Mouse (Mus musculus): ENCODE results near the gene Sh3tc1. TPM values are rescaled to one million over a fixed set of nuclear protein-coding genes. Genes with fewer than 3 reads are reported as not detected.
A peak's percentile ranks its signal among the peaks of the same experiment; 100 is the strongest.

Gene Sh3tc1
- polyA plus RNA-seq, 1 experiment from 2014 or later = 2.9 TPM

DNA sequence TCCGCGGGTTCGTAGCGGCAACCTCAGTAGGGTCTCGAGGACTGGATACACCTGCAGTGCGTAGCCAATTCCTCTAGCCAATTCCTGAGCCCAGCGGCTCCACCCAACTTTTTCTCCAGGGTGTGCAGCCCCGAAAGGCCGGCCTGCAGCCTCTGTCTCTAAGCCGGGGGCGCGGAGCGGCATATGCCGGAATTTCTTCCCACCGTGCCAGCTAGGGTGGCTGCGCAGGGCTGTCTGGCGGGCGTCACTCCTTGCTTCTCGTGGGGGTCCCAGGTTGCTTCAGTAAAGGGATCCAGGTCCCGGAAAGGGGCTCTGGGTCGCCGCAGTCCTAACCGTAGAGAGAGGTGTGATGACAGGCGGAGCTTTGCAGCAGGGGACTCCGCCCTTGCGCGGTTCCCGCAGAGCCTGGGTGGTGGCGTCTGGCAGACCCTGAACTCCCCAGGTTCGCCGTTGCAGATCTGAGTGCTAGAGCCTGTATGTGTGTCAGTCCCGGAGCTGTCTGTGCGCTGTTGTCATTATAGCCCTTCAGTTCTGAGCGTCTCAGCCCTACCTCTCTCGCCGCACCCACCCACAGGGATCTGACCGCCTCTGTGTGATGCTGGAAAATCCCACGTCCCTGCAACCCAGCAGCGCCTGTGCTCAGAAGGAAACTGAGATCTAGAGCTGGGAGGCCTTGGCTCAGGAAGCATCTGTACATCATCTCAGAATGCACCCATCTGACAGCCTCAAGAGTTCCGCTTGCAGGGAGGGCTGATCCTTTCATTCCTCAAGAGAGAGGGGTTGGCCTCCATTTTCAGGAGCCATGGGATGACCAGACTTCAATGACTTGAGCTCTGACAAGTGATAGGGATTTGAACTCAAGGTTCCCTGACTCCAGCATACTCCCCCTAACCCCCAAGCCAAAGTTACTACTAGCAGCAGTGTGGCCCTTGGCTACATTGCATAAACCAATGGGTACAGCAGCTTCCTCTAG is 18.6 kb upstream of the Sh3tc1 start:
- no peak for DNase-seq (ENCODE audit: low spot score)
- no peaks in the 10 kb centered on the region; the same call in 1 of the 2 replicates for H3K4me1 ChIP-seq (ENCODE audit: control insufficient read depth, insufficient read depth, low read length)
- no peak overlapping the region for H3K27ac ChIP-seq (replicated peaks; ENCODE audit: low read depth, low read length)

DNA sequence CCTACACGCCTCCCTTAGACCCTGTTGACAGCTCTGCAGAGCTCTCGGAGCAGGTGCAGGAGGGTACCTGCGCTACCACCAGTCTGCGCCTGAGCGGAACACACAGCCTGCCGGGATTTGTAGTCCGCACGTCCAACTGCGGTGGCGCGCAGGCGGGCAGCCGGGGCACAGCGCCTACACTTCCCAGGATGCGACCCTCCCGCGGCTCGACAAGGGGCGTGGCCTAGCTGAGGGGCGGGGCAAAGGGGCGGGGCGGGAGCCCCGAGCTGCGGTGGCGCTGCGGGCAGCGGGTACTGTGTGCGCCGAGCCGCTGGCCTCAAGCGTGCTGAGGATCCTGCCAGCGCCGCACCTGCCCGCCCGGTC is 17.8 kb upstream of the Sh3tc1 start, which contains the start of gene Ablim2:
Ablim2 (plus strand) TSS at position 242 of the 363 bp plus-strand sequence.
- 1% methylated on average over 28 of the region's 35 CpGs for WGBS
- Histone ChIP-seq H3K27ac (replicated peaks; ENCODE audit: low read depth, low read length) (no peak within 1 kb of the TSS), H3K36me3 (replicated peaks; ENCODE audit: control insufficient read depth, insufficient read depth, low read depth, low read length) (no peaks in the 10 kb centered on the region), H3K9me3 (replicated peaks; ENCODE audit: control insufficient read depth, low read length) (no peaks in the 10 kb centered on the region), H3K9ac (replicated peaks; ENCODE audit: low read length) (peak within 1 kb of the TSS; percentile 25; the same call in 1 of the 2 replicates), H3K27me3 (ENCODE audit: control insufficient read depth, insufficient read depth, low read length) (peaks cover 26% of the 10 kb centered on the region), H3K4me2 (ENCODE audit: low read depth, low read length) (peak within 1 kb of the TSS; percentile 97), H3K4me1 (ENCODE audit: control insufficient read depth, insufficient read depth, low read length) (no peaks in the 10 kb centered on the region; the same call in 1 of the 2 replicates), H3K4me3 (ENCODE audit: low read depth, low read length) (peak within 1 kb of the TSS; percentile 49)
- DNase-seq (ENCODE audit: low spot score) (peak; percentile 95), ATAC-seq (replicated peaks; ENCODE audit: insufficient number of reproducible peaks, low FRiP score, low TSS enrichment, low read depth) (peak; percentile 96)

More for the DNA sequence above, 18.6 kb upstream of the Sh3tc1 start:
- no peaks in the 10 kb centered on the region for H3K36me3 ChIP-seq (replicated peaks; ENCODE audit: control insufficient read depth, insufficient read depth, low read depth, low read length)
- H3K4me2 ChIP-seq (ENCODE audit: low read depth, low read length) = peak overlapping the region; percentile 97
- no peaks in the 10 kb centered on the region for H3K9me3 ChIP-seq (replicated peaks; ENCODE audit: control insufficient read depth, low read length)
- H3K4me3 ChIP-seq (ENCODE audit: low read depth, low read length) = peak overlapping the region; percentile 49
- peaks cover 26% of the 10 kb centered on the region for H3K27me3 ChIP-seq (ENCODE audit: control insufficient read depth, insufficient read depth, low read length)
- ATAC-seq (replicated peaks; ENCODE audit: insufficient number of reproducible peaks, low FRiP score, low TSS enrichment, low read depth) = peak; percentile 15
- H3K9ac ChIP-seq (replicated peaks; ENCODE audit: low read length) = peak overlapping the region; percentile 25; the same call in 1 of the 2 replicates
- 2% methylated on average over 40 of the region's 40 CpGs for WGBS

DNA sequence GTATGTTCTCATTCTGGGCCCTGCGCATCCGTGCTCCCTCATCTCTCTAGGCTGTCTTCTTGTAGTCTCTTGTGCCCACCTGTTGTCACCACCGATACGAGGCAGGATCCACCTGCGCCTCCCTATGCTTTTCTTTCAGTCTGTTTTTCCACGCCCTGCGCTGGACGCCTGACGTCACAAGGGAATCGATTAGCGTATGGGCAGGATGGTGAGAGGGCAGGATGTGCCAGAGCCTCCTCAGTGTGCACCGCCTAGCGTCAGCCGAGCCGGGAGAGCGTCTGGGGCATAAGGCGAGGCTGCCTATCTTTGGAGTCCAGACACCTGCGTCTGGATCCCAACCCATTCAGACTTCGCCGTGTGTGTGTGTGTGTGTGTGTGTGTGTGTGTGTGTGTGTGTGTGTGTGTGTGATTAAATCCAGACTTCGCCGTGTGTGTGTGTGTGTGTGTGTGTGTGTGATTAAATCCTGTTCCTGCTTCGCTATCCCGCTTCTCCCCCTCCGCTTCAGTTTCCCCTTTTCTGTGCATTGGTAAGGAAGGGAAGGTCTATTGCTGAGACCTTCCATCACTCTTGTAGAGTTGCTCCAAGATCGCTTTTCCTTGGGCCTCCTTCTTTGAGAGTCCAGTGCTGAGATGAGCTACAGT is 17.3 kb upstream of the Sh3tc1 start:
- ATAC-seq (replicated peaks; ENCODE audit: insufficient number of reproducible peaks, low FRiP score, low TSS enrichment, low read depth) (peak; percentile 2; the same call in 1 of the 2 replicates), DNase-seq (ENCODE audit: low spot score) (no peak)
- Histone ChIP-seq H3K4me1 (ENCODE audit: control insufficient read depth, insufficient read depth, low read length) (no peaks in the 10 kb centered on the region; the same call in 1 of the 2 replicates), H3K36me3 (replicated peaks; ENCODE audit: control insufficient read depth, insufficient read depth, low read depth, low read length) (no peaks in the 10 kb centered on the region), H3K27ac (replicated peaks; ENCODE audit: low read depth, low read length) (no peak overlapping the region), H3K4me2 (ENCODE audit: low read depth, low read length) (peak overlapping the region; percentile 97), H3K27me3 (ENCODE audit: control insufficient read depth, insufficient read depth, low read length) (peaks cover 26% of the 10 kb centered on the region), H3K9me3 (replicated peaks; ENCODE audit: control insufficient read depth, low read length) (no peaks in the 10 kb centered on the region), H3K4me3 (ENCODE audit: low read depth, low read length) (peak overlapping the region; percentile 49), H3K9ac (replicated peaks; ENCODE audit: low read length) (no peak overlapping the region)
- WGBS = 10% methylated on average over 25 of the region's 26 CpGs

DNA sequence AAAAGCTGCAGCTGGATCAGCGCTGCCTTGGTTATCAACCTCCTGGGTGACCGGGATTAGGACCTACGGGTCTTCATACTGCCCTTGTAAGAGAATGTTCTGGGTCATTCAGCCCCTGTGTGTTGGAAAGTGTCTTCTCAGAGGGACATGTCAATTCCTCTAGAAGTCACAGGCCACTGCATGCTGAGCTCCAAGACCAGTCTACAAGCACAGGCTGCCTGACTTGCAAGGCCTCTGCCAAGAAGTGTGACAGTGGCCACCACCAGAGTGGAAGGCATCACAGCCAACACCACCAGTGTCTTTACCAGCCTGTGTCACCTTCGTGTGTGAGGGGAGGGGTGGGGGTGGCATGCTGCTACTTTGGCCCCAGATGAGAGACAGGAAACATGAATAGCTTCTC is 16.2 kb upstream of the Sh3tc1 start:
- H3K36me3 ChIP-seq (replicated peaks; ENCODE audit: control insufficient read depth, insufficient read depth, low read depth, low read length) = no peaks in the 10 kb centered on the region
- no peaks in the 10 kb centered on the region for H3K9me3 ChIP-seq (replicated peaks; ENCODE audit: control insufficient read depth, low read length)
- H3K4me1 ChIP-seq (ENCODE audit: control insufficient read depth, insufficient read depth, low read length) = no peaks in the 10 kb centered on the region; the same call in 1 of the 2 replicates
- 75% methylated on average over 4 of the region's 4 CpGs for WGBS
- no peak overlapping the region for H3K9ac ChIP-seq (replicated peaks; ENCODE audit: low read length)
- ATAC-seq (replicated peaks; ENCODE audit: insufficient number of reproducible peaks, low FRiP score, low TSS enrichment, low read depth) (no peak), DNase-seq (ENCODE audit: low spot score) (no peak)
- no peak overlapping the region for H3K4me3 ChIP-seq (ENCODE audit: low read depth, low read length)
- H3K4me2 ChIP-seq (ENCODE audit: low read depth, low read length) = no peak overlapping the region
- H3K27me3 ChIP-seq (ENCODE audit: control insufficient read depth, insufficient read depth, low read length) = peaks cover 26% of the 10 kb centered on the region
- H3K27ac ChIP-seq (replicated peaks; ENCODE audit: low read depth, low read length) = no peak overlapping the region

DNA sequence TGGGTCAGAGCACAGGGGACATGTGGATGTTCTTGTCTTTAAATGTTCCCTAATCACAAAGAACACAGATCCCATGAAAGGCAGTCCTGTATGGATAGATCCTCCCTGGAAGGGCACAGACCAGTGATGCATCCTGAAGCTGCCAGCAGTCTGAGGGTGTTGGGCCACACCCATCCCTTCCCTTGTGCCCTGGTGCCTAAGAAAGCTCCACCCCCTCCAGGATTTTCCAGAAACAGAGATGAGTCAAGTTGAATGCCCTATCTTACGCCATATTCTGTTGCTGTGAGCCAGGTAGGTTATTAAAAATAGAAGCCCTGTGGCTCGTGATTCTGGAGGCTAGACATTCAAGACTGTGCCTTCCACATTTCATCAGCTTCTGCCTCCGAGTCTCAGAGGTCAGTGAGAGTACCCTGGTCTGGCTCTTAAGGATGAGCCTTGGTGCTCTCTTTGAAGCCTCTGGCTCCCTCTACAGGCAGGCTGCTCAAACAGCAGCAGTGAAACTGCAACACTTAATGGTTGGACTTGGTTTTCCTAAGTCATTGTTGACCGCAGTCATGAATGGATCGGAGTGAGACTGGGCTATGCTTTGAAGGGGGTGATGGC is 15.4 kb upstream of the Sh3tc1 start:
- no peak overlapping the region for H3K9ac ChIP-seq (replicated peaks; ENCODE audit: low read length)
- H3K4me2 ChIP-seq (ENCODE audit: low read depth, low read length) = no peak overlapping the region
- ATAC-seq (replicated peaks; ENCODE audit: insufficient number of reproducible peaks, low FRiP score, low TSS enrichment, low read depth) (no peak), DNase-seq (ENCODE audit: low spot score) (peak; percentile 72)
- H3K9me3 ChIP-seq (replicated peaks; ENCODE audit: control insufficient read depth, low read length) = no peaks in the 10 kb centered on the region
- H3K27me3 ChIP-seq (ENCODE audit: control insufficient read depth, insufficient read depth, low read length) = peaks cover 26% of the 10 kb centered on the region
- no peak overlapping the region for H3K4me3 ChIP-seq (ENCODE audit: low read depth, low read length)
- H3K27ac ChIP-seq (replicated peaks; ENCODE audit: low read depth, low read length) = no peak overlapping the region
- H3K4me1 ChIP-seq (ENCODE audit: control insufficient read depth, insufficient read depth, low read length) = no peaks in the 10 kb centered on the region; the same call in 1 of the 2 replicates
- 30% methylated on average over 5 of the region's 5 CpGs for WGBS
- H3K36me3 ChIP-seq (replicated peaks; ENCODE audit: control insufficient read depth, insufficient read depth, low read depth, low read length) = no peaks in the 10 kb centered on the region

DNA sequence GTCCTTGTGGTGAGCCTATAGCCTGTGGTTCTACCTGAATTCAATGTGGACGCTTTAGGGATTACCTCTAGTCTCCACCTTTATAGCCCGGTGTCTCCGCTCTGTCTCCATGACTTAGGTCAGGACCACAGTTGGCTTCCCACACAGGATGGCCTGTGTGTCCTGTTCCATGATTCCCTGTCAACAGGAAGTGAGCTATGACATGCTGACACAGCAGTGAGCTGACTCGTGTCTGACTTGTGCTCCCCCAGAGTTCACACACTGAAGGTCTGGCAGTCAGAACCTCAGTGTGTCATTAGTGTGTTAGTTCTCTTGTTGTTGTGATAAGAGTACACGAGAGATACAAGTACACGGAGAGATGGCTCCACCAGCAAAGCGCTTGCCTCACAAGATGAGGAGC is 11.2 kb upstream of the Sh3tc1 start:
- Histone ChIP-seq H3K27ac (replicated peaks; ENCODE audit: low read depth, low read length) (no peak overlapping the region), H3K27me3 (ENCODE audit: control insufficient read depth, insufficient read depth, low read length) (no peaks in the 10 kb centered on the region), H3K4me3 (ENCODE audit: low read depth, low read length) (no peak overlapping the region), H3K36me3 (replicated peaks; ENCODE audit: control insufficient read depth, insufficient read depth, low read depth, low read length) (no peaks in the 10 kb centered on the region), H3K9ac (replicated peaks; ENCODE audit: low read length) (no peak overlapping the region), H3K4me1 (ENCODE audit: control insufficient read depth, insufficient read depth, low read length) (no peaks in the 10 kb centered on the region), H3K9me3 (replicated peaks; ENCODE audit: control insufficient read depth, low read length) (no peaks in the 10 kb centered on the region), H3K4me2 (ENCODE audit: low read depth, low read length) (no peak overlapping the region)
- DNase-seq (ENCODE audit: low spot score) (no peak), ATAC-seq (replicated peaks; ENCODE audit: insufficient number of reproducible peaks, low FRiP score, low TSS enrichment, low read depth) (no peak)
- 84% methylated on average over 7 of the region's 7 CpGs for WGBS

DNA sequence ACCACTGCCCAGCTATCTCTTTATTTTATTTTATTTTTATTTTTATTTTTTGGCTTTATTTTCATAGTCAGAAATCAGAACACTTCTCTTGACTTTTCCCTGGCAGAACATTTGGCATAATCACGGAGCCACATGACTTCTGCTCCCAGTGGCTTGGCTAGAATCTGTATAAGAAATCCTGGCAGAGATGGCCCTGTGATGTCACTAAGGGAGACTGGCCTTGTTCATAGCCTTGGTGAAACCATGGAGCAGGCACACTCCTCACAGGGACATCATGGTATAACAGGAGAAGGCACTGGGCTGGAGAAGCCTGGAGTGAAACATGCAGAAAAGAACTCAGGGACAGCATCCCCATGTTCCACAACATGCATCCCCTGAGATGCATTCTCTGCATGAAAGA is 10.2 kb upstream of the Sh3tc1 start:
- Histone ChIP-seq H3K4me2 (ENCODE audit: low read depth, low read length) (no peak overlapping the region), H3K4me3 (ENCODE audit: low read depth, low read length) (no peak overlapping the region), H3K4me1 (ENCODE audit: control insufficient read depth, insufficient read depth, low read length) (no peaks in the 10 kb centered on the region), H3K9me3 (replicated peaks; ENCODE audit: control insufficient read depth, low read length) (no peaks in the 10 kb centered on the region), H3K9ac (replicated peaks; ENCODE audit: low read length) (no peak overlapping the region), H3K27ac (replicated peaks; ENCODE audit: low read depth, low read length) (no peak overlapping the region), H3K27me3 (ENCODE audit: control insufficient read depth, insufficient read depth, low read length) (no peaks in the 10 kb centered on the region), H3K36me3 (replicated peaks; ENCODE audit: control insufficient read depth, insufficient read depth, low read depth, low read length) (no peaks in the 10 kb centered on the region)
- ATAC-seq (replicated peaks; ENCODE audit: insufficient number of reproducible peaks, low FRiP score, low TSS enrichment, low read depth) (no peak), DNase-seq (ENCODE audit: low spot score) (no peak)
- WGBS = 65% methylated on average over 1 of the region's 1 CpGs

Data from embryonic facial prominence, embryonic 11.5 days (tissue).